Mouse (Mus musculus): ENCODE measurements around the gene Brpf1. TPM values are rescaled to one million over a fixed set of nuclear protein-coding genes. Genes with fewer than 3 reads are reported as not detected.
"Not testable (repeated sequence)": the region's sequence is repeated elsewhere in the genome, so short reads cannot be mapped to it uniquely, and the experiment has no call there.

Brpf1 gene
- polyA plus RNA-seq, 1 experiment from 2014 or later, result 7.3 TPM

DNA sequence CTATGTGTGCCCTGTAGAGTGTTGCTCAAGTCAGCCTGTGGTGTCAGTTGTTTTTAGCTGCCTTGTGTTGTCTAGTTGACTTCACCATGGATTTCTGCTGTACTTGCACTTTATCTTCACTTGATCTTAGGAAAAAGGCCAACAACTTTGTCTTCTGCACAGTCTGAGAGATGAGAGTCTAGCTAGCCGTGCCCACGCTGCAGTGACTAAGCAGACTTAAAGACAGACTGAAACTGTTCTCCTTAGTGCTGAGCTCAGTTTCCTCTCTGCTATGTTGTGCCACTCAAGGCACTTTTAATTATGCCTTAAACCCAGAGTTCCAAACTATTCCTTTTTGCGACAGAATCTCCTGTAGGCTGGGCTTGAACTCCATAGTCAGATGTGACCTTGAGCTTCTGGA is 9.0 kb downstream of the Brpf1 start:
- H3K4me2 ChIP-seq (replicated peaks; ENCODE audit: low read depth), result no peak overlapping the region
- H3K27ac ChIP-seq (ENCODE audit: low read depth, low read length), result no peak overlapping the region
- H3K4me3 ChIP-seq (ENCODE audit: low read depth, low read length), result no peak overlapping the region
- 92% methylated on average over 3 of the region's 3 CpGs for WGBS
- H3K9ac ChIP-seq (ENCODE audit: low read depth, low read length), result no peak overlapping the region
- H3K9me3 ChIP-seq (ENCODE audit: control insufficient read depth), result no peaks in the 10 kb centered on the region
- H3K4me1 ChIP-seq (replicated peaks; ENCODE audit: control insufficient read depth, insufficient read depth, low read length), result 0 out of 2 replicates have a peak, but pooled peaks cover 3% of the 10 kb centered on the region
- ATAC-seq, result no peak
- peaks cover 81% of the 10 kb centered on the region for H3K36me3 ChIP-seq (ENCODE audit: control insufficient read depth, insufficient read depth)
- no peak for TF ChIP-seq CTCF (IDR thresholded peaks at IDR 0.05; ENCODE audit: low read depth)
- no peaks in the 10 kb centered on the region for H3K27me3 ChIP-seq (replicated peaks; ENCODE audit: control insufficient read depth, insufficient read depth, low read length)

GRCm38 (mm10) chr6:113326533-113327315 is 19.8 kb downstream of the Brpf1 start, which contains the start of gene Ogg1:
Gene Ogg1 (plus strand): TSS chr6:113326972.
- ATAC-seq, result peak; percentile 98
- WGBS, result under 1% methylated on average over 52 of the region's 52 CpGs
- Histone ChIP-seq H3K9ac (ENCODE audit: low read depth, low read length) (peak within 1 kb of the TSS; percentile 59), H3K36me3 (ENCODE audit: control insufficient read depth, insufficient read depth) (peaks cover 51% of the 10 kb centered on the region), H3K27me3 (replicated peaks; ENCODE audit: control insufficient read depth, insufficient read depth, low read length) (no peaks in the 10 kb centered on the region), H3K9me3 (ENCODE audit: control insufficient read depth) (no peaks in the 10 kb centered on the region), H3K4me3 (ENCODE audit: low read depth, low read length) (peak within 1 kb of the TSS; percentile 49), H3K27ac (ENCODE audit: low read depth, low read length) (peak within 1 kb of the TSS; percentile 89), H3K4me2 (replicated peaks; ENCODE audit: low read depth) (peak within 1 kb of the TSS; percentile 85), H3K4me1 (replicated peaks; ENCODE audit: control insufficient read depth, insufficient read depth, low read length) (0 out of 2 replicates have a peak, but pooled peaks cover 4% of the 10 kb centered on the region)
- no peak; the same call in 1 of the 2 replicates for TF ChIP-seq CTCF (IDR thresholded peaks at IDR 0.05; ENCODE audit: low read depth)

DNA sequence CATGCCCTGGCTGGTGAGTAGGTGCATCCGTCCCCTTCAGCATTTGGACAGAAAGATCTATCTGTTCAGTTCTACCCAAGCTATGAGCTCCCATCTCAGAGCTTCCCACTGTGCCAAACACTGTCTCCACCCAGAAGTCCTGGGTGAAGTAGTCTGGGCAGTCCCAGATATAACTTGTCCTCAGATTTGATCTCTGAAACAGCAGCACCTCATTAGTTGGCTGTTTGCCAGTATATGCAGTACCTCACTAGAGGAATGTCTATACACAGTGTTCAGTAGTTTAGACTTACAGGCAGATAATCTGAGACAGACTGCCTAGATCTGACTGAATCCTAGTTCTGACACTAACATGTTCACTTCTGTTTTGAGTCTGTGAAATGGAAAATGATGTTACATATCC is 22.5 kb downstream of the Brpf1 start:
- H3K4me2 ChIP-seq (replicated peaks; ENCODE audit: low read depth), result no peak overlapping the region
- H3K4me1 ChIP-seq (replicated peaks; ENCODE audit: control insufficient read depth, insufficient read depth, low read length), result 0 out of 2 replicates have a peak, but pooled peaks cover 4% of the 10 kb centered on the region
- no peak overlapping the region for H3K4me3 ChIP-seq (ENCODE audit: low read depth, low read length)
- H3K27me3 ChIP-seq (replicated peaks; ENCODE audit: control insufficient read depth, insufficient read depth, low read length), result no peaks in the 10 kb centered on the region
- no peak for ATAC-seq
- 97% methylated on average over 1 of the region's 1 CpGs for WGBS
- no peak overlapping the region for H3K27ac ChIP-seq (ENCODE audit: low read depth, low read length)
- peaks cover 33% of the 10 kb centered on the region for H3K36me3 ChIP-seq (ENCODE audit: control insufficient read depth, insufficient read depth)
- no peaks in the 10 kb centered on the region for H3K9me3 ChIP-seq (ENCODE audit: control insufficient read depth)
- TF ChIP-seq CTCF (IDR thresholded peaks at IDR 0.05; ENCODE audit: low read depth), result no peak
- H3K9ac ChIP-seq (ENCODE audit: low read depth, low read length), result no peak overlapping the region

DNA sequence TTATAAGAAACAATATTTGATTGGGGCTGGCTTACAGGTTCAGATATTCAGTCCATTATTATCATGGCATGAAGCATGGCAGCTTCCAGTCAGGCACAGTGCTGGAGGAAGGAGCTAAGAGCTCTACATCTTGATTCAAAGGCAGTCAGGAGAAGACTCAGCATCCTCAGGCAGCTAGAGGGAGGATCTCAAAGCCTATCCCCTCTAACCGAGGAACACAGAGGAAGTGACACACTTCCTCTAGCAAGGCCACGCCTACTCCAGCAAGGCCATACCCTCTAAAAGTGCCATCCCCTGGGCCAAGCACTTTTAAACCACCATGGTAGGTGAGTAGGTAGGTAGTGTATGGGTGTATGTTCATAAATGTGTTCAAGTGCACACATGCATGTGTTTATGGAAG is 23.6 kb downstream of the Brpf1 start:
- no peak for TF ChIP-seq CTCF (IDR thresholded peaks at IDR 0.05; ENCODE audit: low read depth)
- H3K9me3 ChIP-seq (ENCODE audit: control insufficient read depth), result no peaks in the 10 kb centered on the region
- H3K4me3 ChIP-seq (ENCODE audit: low read depth, low read length), result no peak overlapping the region
- 0 out of 2 replicates have a peak, but pooled peaks cover under 1% of the 10 kb centered on the region for H3K4me1 ChIP-seq (replicated peaks; ENCODE audit: control insufficient read depth, insufficient read depth, low read length)
- no peak overlapping the region for H3K4me2 ChIP-seq (replicated peaks; ENCODE audit: low read depth)
- ATAC-seq, result no peak
- peaks cover 39% of the 10 kb centered on the region for H3K36me3 ChIP-seq (ENCODE audit: control insufficient read depth, insufficient read depth)
- no peak overlapping the region for H3K9ac ChIP-seq (ENCODE audit: low read depth, low read length)
- 41% methylated on average over 2 of the region's 2 CpGs for WGBS
- no peak overlapping the region for H3K27ac ChIP-seq (ENCODE audit: low read depth, low read length)
- H3K27me3 ChIP-seq (replicated peaks; ENCODE audit: control insufficient read depth, insufficient read depth, low read length), result no peaks in the 10 kb centered on the region

- H3K27ac ChIP-seq (ENCODE audit: low read depth, low read length), result no peak overlapping the region
- no peak overlapping the region for H3K9ac ChIP-seq (ENCODE audit: low read depth, low read length)
- peaks cover 48% of the 10 kb centered on the region for H3K36me3 ChIP-seq (ENCODE audit: control insufficient read depth, insufficient read depth)
- no peak overlapping the region for H3K4me3 ChIP-seq (ENCODE audit: low read depth, low read length)
- ATAC-seq, result no peak
- TF ChIP-seq CTCF (IDR thresholded peaks at IDR 0.05; ENCODE audit: low read depth), result no peak
- no peaks in the 10 kb centered on the region for H3K4me1 ChIP-seq (replicated peaks; ENCODE audit: control insufficient read depth, insufficient read depth, low read length)
- 92% methylated on average over 11 of the region's 11 CpGs for WGBS
- H3K4me2 ChIP-seq (replicated peaks; ENCODE audit: low read depth), result no peak overlapping the region
- no peaks in the 10 kb centered on the region for H3K27me3 ChIP-seq (replicated peaks; ENCODE audit: control insufficient read depth, insufficient read depth, low read length)
- no peaks in the 10 kb centered on the region for H3K9me3 ChIP-seq (ENCODE audit: control insufficient read depth)
Measured at GRCm38 (mm10) chr6:113331721-113332120, 24.8 kb downstream of the Brpf1 start.

DNA sequence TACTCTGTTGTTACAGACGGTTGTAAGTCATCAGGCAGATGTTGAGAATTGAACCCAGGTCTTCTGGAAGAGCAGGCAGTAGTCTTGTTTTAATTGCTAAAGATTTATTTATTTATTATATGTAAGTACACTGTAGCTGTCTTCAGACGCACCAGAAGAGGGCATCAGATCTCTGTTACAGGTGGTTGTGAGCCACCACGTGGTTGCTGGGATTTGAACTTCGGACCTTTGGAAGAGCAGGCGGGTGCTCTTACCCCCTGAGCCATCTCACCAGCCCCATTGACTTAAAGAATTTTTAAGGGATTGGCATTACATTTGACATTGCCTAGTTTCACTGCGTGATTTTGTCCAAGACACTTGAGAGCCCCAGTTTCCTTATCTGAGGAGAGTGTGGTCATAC is 25.8 kb downstream of the Brpf1 start:
- not testable (repeated sequence) for H3K4me1 ChIP-seq (replicated peaks; ENCODE audit: control insufficient read depth, insufficient read depth, low read length); H3K4me3 ChIP-seq (ENCODE audit: low read depth, low read length); H3K4me2 ChIP-seq (replicated peaks; ENCODE audit: low read depth); H3K27me3 ChIP-seq (replicated peaks; ENCODE audit: control insufficient read depth, insufficient read depth, low read length); H3K9me3 ChIP-seq (ENCODE audit: control insufficient read depth); H3K9ac ChIP-seq (ENCODE audit: low read depth, low read length)
- peak; percentile 65 for ATAC-seq
- TF ChIP-seq CTCF (IDR thresholded peaks at IDR 0.05; ENCODE audit: low read depth), result peak; percentile 58
- peaks cover 49% of the 10 kb centered on the region for H3K36me3 ChIP-seq (ENCODE audit: control insufficient read depth, insufficient read depth)
- H3K27ac ChIP-seq (ENCODE audit: low read depth, low read length), result peak overlapping the region; percentile 51
- 38% methylated on average over 6 of the region's 6 CpGs for WGBS

Data from intestine, postnatal 0 days (tissue).